Mouse (Mus musculus): ENCODE results near the gene Olfr312. TPM values are rescaled to one million over a fixed set of nuclear protein-coding genes. Genes with fewer than 3 reads are reported as not detected.
A peak's percentile ranks its signal among the peaks of the same experiment; 100 is the strongest.

The Olfr312 gene
- total and polyA plus RNA-seq, 3 experiments: not detected

GRCm38 (mm10) chr11:58847636-58848035 lies 18.6 kb downstream of the Olfr312 start:
- Histone ChIP-seq H3K4me1 (ENCODE audit: control insufficient read depth in 1 of 2, insufficient read depth in 2 of 2, low read length in 2 of 2) (peaks cover 2 to 5% of the 10 kb centered on the region in 2 experiments; a peak in 2 of 4 replicates), H3K4me3 (ENCODE audit: control insufficient read depth in 1 of 2, insufficient read depth in 1 of 2, low read depth in 2 of 2, low read length in 2 of 2) (peak overlapping the region; percentile 79 to 97), H3K27me3 (ENCODE audit: control insufficient read depth in 1 of 2, insufficient read depth in 2 of 2, low read length in 2 of 2) (no peaks in the 10 kb centered on the region; a peak in 1 of 4 replicates), H3K27ac (ENCODE audit: control insufficient read depth, low read depth, low read length) (no peak overlapping the region), H3K9ac (ENCODE audit: control insufficient read depth, low read depth, low read length, poor library complexity, severe bottlenecking) (peak overlapping the region; percentile 91), H3K79me2 (ENCODE audit: control insufficient read depth, insufficient read depth, low read length, poor library complexity) (peaks cover 6% of the 10 kb centered on the region; the same call in 1 of the 2 replicates), H3K9me3 (replicated peaks; ENCODE audit: insufficient read depth, low read length) (no peaks in the 10 kb centered on the region), H3K36me3 (ENCODE audit: control insufficient read depth in 1 of 2, insufficient read depth in 2 of 2, low read length in 2 of 2) (peaks cover 3 to 9% of the 10 kb centered on the region in 2 experiments; a peak in 3 of 4 replicates)
- DNase-seq (ENCODE audit: low read depth, low spot score): peak; percentile 26
- TF ChIP-seq RCOR1 (IDR thresholded peaks at IDR 0.05; ENCODE audit: low read depth, low read length): no peak
- no peak for TF ChIP-seq NELFE (IDR thresholded peaks at IDR 0.05; ENCODE audit: low read depth, low read length)
- TF ChIP-seq UBTF (IDR thresholded peaks at IDR 0.05; ENCODE audit: borderline replicate concordance, insufficient read depth, low read depth, low read length): no peak
- TF ChIP-seq CHD1 (IDR thresholded peaks at IDR 0.05; ENCODE audit: low read depth, low read length): no peak
- TF ChIP-seq TBP (IDR thresholded peaks at IDR 0.05; ENCODE audit: low read depth, low read length): no peak
- no peak for TF ChIP-seq RAD21 (IDR thresholded peaks at IDR 0.05; ENCODE audit: low read depth, low read length)
- no peak for TF ChIP-seq MEF2A (IDR thresholded peaks at IDR 0.05; ENCODE audit: extremely low read depth, insufficient replicate concordance, low read depth, low read length, poor library complexity, severe bottlenecking)
- no peak for TF ChIP-seq BHLHE40 (IDR thresholded peaks at IDR 0.05; ENCODE audit: borderline replicate concordance, low read depth, low read length)
- no peak for TF ChIP-seq MYC (IDR thresholded peaks at IDR 0.05; ENCODE audit: low read depth, low read length)
- TF ChIP-seq POLR2AphosphoS2 (IDR thresholded peaks at IDR 0.05; ENCODE audit: low read length): no peak
- TF ChIP-seq ZC3H11A (IDR thresholded peaks at IDR 0.05; ENCODE audit: low read depth, low read length): no peak
- TF ChIP-seq HCFC1 (IDR thresholded peaks at IDR 0.05; ENCODE audit: low read depth, low read length): no peak
- no peak for TF ChIP-seq KAT2A (conservative IDR thresholded peaks at IDR 0.05; ENCODE audit: low read depth, low read length)
- TF ChIP-seq SIN3A (IDR thresholded peaks at IDR 0.05; ENCODE audit: low read length): no peak
- TF ChIP-seq POLR2A (IDR thresholded peaks at IDR 0.05; ENCODE audit: control insufficient read depth in 1 of 2, insufficient read depth in 1 of 2, low read depth in 1 of 2, low read length in 2 of 2, poor library complexity in 1 of 2): no peak

- peaks cover 2 to 5% of the 10 kb centered on the region in 2 experiments; a peak in 2 of 4 replicates for H3K4me1 ChIP-seq (ENCODE audit: control insufficient read depth in 1 of 2, insufficient read depth in 2 of 2, low read length in 2 of 2)
- peaks cover 3 to 9% of the 10 kb centered on the region in 2 experiments; a peak in 3 of 4 replicates for H3K36me3 ChIP-seq (ENCODE audit: control insufficient read depth in 1 of 2, insufficient read depth in 2 of 2, low read length in 2 of 2)
Observed at GRCm38 (mm10) chr11:58849731-58850130, 20.7 kb downstream of the Olfr312 start.

More at GRCm38 (mm10) chr11:58849731-58850130, 20.7 kb downstream of the Olfr312 start:
- Histone ChIP-seq H3K9ac (ENCODE audit: control insufficient read depth, low read depth, low read length, poor library complexity, severe bottlenecking) (no peak overlapping the region), H3K9me3 (replicated peaks; ENCODE audit: insufficient read depth, low read length) (no peaks in the 10 kb centered on the region), H3K27me3 (ENCODE audit: control insufficient read depth in 1 of 2, insufficient read depth in 2 of 2, low read length in 2 of 2) (no peaks in the 10 kb centered on the region), H3K27ac (ENCODE audit: control insufficient read depth, low read depth, low read length) (no peak overlapping the region), H3K79me2 (ENCODE audit: control insufficient read depth, insufficient read depth, low read length, poor library complexity) (peaks cover 6% of the 10 kb centered on the region; the same call in 1 of the 2 replicates), H3K4me3 (ENCODE audit: control insufficient read depth in 1 of 2, insufficient read depth in 1 of 2, low read depth in 2 of 2, low read length in 2 of 2) (no peak overlapping the region)
- no peak for DNase-seq (ENCODE audit: low read depth, low spot score)
- TF ChIP-seq MYC (IDR thresholded peaks at IDR 0.05; ENCODE audit: low read depth, low read length) (no peak), E2F4 (IDR thresholded peaks at IDR 0.05; ENCODE audit: borderline replicate concordance, low read depth, low read length) (no peak), SMC3 (IDR thresholded peaks at IDR 0.05; ENCODE audit: low read depth, low read length) (no peak), NELFE (IDR thresholded peaks at IDR 0.05; ENCODE audit: low read depth, low read length) (no peak), GATA1 (IDR thresholded peaks at IDR 0.05; ENCODE audit: low read depth, low read length) (no peak), CTCF (IDR thresholded peaks at IDR 0.05 in 2 of 3, conservative IDR thresholded peaks at IDR 0.05 in 1 of 3; ENCODE audit: control insufficient read depth in 1 of 3, insufficient read depth in 1 of 3, low read depth in 2 of 3, low read length in 3 of 3, poor library complexity in 1 of 3, severe bottlenecking in 1 of 3) (no peak), MAX (IDR thresholded peaks at IDR 0.05; ENCODE audit: low read length) (no peak), GABPA (IDR thresholded peaks at IDR 0.05; ENCODE audit: low read depth, low read length) (no peak), USF1 (IDR thresholded peaks at IDR 0.05; ENCODE audit: low read depth, low read length) (no peak), CHD1 (IDR thresholded peaks at IDR 0.05; ENCODE audit: low read depth, low read length) (no peak), ZC3H11A (IDR thresholded peaks at IDR 0.05; ENCODE audit: low read depth, low read length) (no peak), RAD21 (IDR thresholded peaks at IDR 0.05; ENCODE audit: low read depth, low read length) (no peak), POLR2AphosphoS2 (IDR thresholded peaks at IDR 0.05; ENCODE audit: low read length) (no peak), TAL1 (IDR thresholded peaks at IDR 0.05; ENCODE audit: low read length) (no peak), ELF1 (IDR thresholded peaks at IDR 0.05; ENCODE audit: low read depth, low read length) (no peak), USF2 (IDR thresholded peaks at IDR 0.05; ENCODE audit: borderline replicate concordance in 1 of 2, insufficient read depth in 1 of 2, low read depth in 1 of 2, low read length in 2 of 2) (no peak), ZMIZ1 (IDR thresholded peaks at IDR 0.05; ENCODE audit: low read depth, low read length) (no peak), EP300 (IDR thresholded peaks at IDR 0.05; ENCODE audit: low read depth in 1 of 2, low read length in 2 of 2) (no peak), MAFK (IDR thresholded peaks at IDR 0.05; ENCODE audit: borderline replicate concordance, low read depth, low read length) (no peak), MAZ (IDR thresholded peaks at IDR 0.05; ENCODE audit: low read depth, low read length) (no peak)
